Mouse (Mus musculus) forebrain, postnatal 0 days (tissue): ENCODE data around the gene Emilin2. TPM values are rescaled to one million over a fixed set of nuclear protein-coding genes. Genes with fewer than 3 reads are reported as not detected.

Experiments used
- ATAC-seq: fragments of 200-750 bp; cut with Nextera tagmentation; 2 replicates; pipeline ENCODE4 v1.8.0; 2017; ENCODE audit warnings: mild to moderate bottlenecking, moderate library complexity
- DNase-seq: peaks from one replicate; pipeline ENCODE4 v3.0.0-alpha.2; 2015
- H3K27ac ChIP-seq: fragments of 300-500 bp; sonication (generic); 2 replicates; pipeline ENCODE4 v1.5.1; 2014; ENCODE audit warnings: low read depth, mild to moderate bottlenecking, antibody characterized with exemption, low read length, moderate library complexity, mixed read lengths
- H3K27me3 ChIP-seq: fragments of 300-500 bp; sonication (generic); 2 replicates; pipeline ENCODE4 v1.6.1; 2014; ENCODE audit warnings: mild to moderate bottlenecking, low read length, mixed read lengths; ENCODE audit not compliant: insufficient read depth
- H3K36me3 ChIP-seq: fragments of 300-500 bp; sonication (generic); 2 replicates; pipeline ENCODE4 v1.6.1; 2014; ENCODE audit warnings: mild to moderate bottlenecking, moderate library complexity; ENCODE audit not compliant: insufficient read depth
- H3K4me1 ChIP-seq: fragments of 300-500 bp; sonication (generic); 2 replicates; pipeline ENCODE4 v1.6.1; 2014; ENCODE audit warnings: antibody characterized with exemption; ENCODE audit not compliant: insufficient read depth
- H3K4me2 ChIP-seq: fragments of 300-500 bp; sonication (generic); 2 replicates; pipeline ENCODE4 v1.6.1; 2014; ENCODE audit warnings: low read depth, mild to moderate bottlenecking, moderate library complexity
- H3K4me3 ChIP-seq: fragments of 300-500 bp; sonication (generic); 2 replicates; pipeline ENCODE4 v1.5.1; 2014; ENCODE audit warnings: low read depth, low read length, mixed read lengths
- H3K9ac ChIP-seq: fragments of 300-500 bp; sonication (generic); 2 replicates; pipeline ENCODE4 v1.6.1; 2014; ENCODE audit warnings: mild to moderate bottlenecking
- H3K9me3 ChIP-seq: fragments of 300-500 bp; sonication (generic); 2 replicates; pipeline ENCODE4 v1.6.1; 2016; ENCODE audit warnings: low read length
- CTCF ChIP-seq: sonication (generic); IDR thresholded peaks from 2 replicates; pipeline ENCODE4 v1.5.1; 2016; ENCODE audit warnings: antibody characterized with exemption, control low read depth, low read depth
- WGBS: fragments of 180-500 bp; shearing (Covaris S2); extraction: QIAGEN DNeasy Blood & Tissue Kit; methylation state at CpG from one replicate; pipeline ENCODE4 v1.1.7; 2014; 5-methylcytosine and 5-hydroxymethylcytosine counted together
- polyA plus RNA-seq: library from polyadenylated mRNA; unstranded; fragments of >200 nt; fragmentation: Nextera tagmentation; extraction: Ambion mirVana; gene quantifications from 2 replicates; pipeline ENCODE4 v1.2.1, GENCODE M21; 2015
- total RNA-seq: library from RNA; depleted of rRNA; stranded (reverse); fragments of >200 nt; gene quantifications from 2 replicates; pipeline ENCODE4 v1.2.3, GENCODE M21; 2014; rRNA removed

Emilin2 gene
- total and polyA plus RNA-seq, 2 experiments from 2014 or later, result 2.0 to 3.2 TPM

GRCm38 (mm10) chr17:71204809-71205091, 107.0 kb downstream of the Emilin2 start:
- ATAC-seq (no peak), DNase-seq (no peak)
- WGBS, result 84% methylated on average over 6 of the region's 6 CpGs

GRCm38 (mm10) chr17:71203998-71204808, 107.6 kb downstream of the Emilin2 start:
- no peak overlapping the region for H3K4me2 ChIP-seq

More at GRCm38 (mm10) chr17:71204809-71205091, 107.0 kb downstream of the Emilin2 start:
- Histone ChIP-seq H3K4me2 (no peak overlapping the region), H3K9ac (no peak overlapping the region), H3K27ac (no peak overlapping the region), H3K4me3 (no peak overlapping the region), H3K9me3 (no peaks in the 10 kb centered on the region), H3K36me3 (no peaks in the 10 kb centered on the region), H3K4me1 (no peaks in the 10 kb centered on the region), H3K27me3 (no peaks in the 10 kb centered on the region)
- no peak for TF ChIP-seq CTCF

More at GRCm38 (mm10) chr17:71203998-71204808, 107.6 kb downstream of the Emilin2 start:
- H3K27me3 ChIP-seq, result no peaks in the 10 kb centered on the region
- no peak overlapping the region for H3K27ac ChIP-seq
- H3K36me3 ChIP-seq, result no peaks in the 10 kb centered on the region
- 93% methylated on average over 9 of the region's 9 CpGs for WGBS
- no peak for TF ChIP-seq CTCF
- no peaks in the 10 kb centered on the region for H3K4me1 ChIP-seq
- no peak for ATAC-seq
- no peaks in the 10 kb centered on the region for H3K9me3 ChIP-seq
- H3K4me3 ChIP-seq, result no peak overlapping the region
- no peak overlapping the region for H3K9ac ChIP-seq
- no peak for DNase-seq

Other genes starting within 250 kb of the Emilin2 start
- 44.5 and 58.6 TPM in 2 replicates for gene Lpin2, start 129.4 kb downstream of the Emilin2 start, total RNA-seq
- gene Lpin2, start 129.4 kb downstream of the Emilin2 start, polyA plus RNA-seq, result 23.6 and 32.5 TPM in 2 replicates
- gene Gm4707, start 147.9 kb upstream of the Emilin2 start, total RNA-seq, result 1.2 and 2.8 TPM in 2 replicates
- 0.65 and 2.1 TPM in 2 replicates for gene Gm4707, start 147.9 kb upstream of the Emilin2 start, polyA plus RNA-seq
- gene Smchd1, start 163.4 kb upstream of the Emilin2 start, total RNA-seq, result 52.2 and 58.7 TPM in 2 replicates
- gene Smchd1, start 163.4 kb upstream of the Emilin2 start, polyA plus RNA-seq, result 24.8 and 35.4 TPM in 2 replicates
- 3.2 and 4.0 TPM in 2 replicates for gene Ndc80, start 214.9 kb upstream of the Emilin2 start, total RNA-seq
- 4.8 and 5.7 TPM in 2 replicates for gene Ndc80, start 214.9 kb upstream of the Emilin2 start, polyA plus RNA-seq
- 0.77 and 1.1 TPM in 2 replicates for gene Spdya, start 240.1 kb upstream of the Emilin2 start, total RNA-seq
- 2.1 and 2.2 TPM in 2 replicates for gene Spdya, start 240.1 kb upstream of the Emilin2 start, polyA plus RNA-seq